Mouse (Mus musculus) urinary bladder, postnatal 14 days (tissue): ENCODE results near the gene Trio.

ENCODE experiments used
- DNase-seq: peaks from one replicate; pipeline ENCODE4 v3.0.0; 2021; ENCODE audit warnings: low spot score

The Trio gene

DNA sequence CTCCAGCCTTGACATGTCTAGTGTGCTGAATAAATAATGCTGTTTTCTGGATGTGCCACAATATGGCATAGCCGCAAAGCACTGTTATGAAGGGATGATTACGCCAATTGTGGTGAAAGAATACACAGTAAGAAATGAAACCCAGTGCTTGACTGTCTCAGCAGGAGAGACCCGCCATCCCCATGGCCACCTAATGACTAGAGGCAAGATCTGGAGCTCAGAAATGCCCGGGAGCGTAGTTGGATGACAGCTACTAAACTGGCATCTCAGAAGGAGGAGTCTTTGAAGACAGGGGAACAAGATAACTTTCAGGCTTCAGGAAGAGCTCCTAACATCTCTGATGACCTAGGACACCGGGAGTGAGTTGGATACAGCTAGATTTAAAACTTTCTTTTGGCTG is 12.0 kb upstream of the Trio start:
- no peak for DNase-seq

DNA sequence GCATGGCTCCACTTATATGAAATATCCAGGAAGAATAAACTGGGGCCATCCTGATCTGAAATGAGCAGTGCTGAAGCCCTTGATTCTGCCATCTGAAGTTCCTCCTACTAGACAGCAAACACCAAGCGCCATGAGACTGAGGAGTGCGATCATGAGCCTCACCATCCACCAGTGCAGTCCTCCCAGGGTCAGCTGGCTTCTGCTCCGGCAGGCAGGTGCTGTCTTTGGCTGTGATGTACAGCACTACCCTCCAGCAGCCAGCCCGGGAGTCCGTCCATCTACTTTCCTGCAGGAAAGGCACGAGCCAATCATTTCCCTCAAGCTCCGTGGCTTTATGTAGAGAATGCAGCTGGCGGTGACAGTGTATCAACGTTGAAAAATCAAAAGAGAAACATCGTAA is 10.0 kb upstream of the Trio start:
- no peak for DNase-seq

DNA sequence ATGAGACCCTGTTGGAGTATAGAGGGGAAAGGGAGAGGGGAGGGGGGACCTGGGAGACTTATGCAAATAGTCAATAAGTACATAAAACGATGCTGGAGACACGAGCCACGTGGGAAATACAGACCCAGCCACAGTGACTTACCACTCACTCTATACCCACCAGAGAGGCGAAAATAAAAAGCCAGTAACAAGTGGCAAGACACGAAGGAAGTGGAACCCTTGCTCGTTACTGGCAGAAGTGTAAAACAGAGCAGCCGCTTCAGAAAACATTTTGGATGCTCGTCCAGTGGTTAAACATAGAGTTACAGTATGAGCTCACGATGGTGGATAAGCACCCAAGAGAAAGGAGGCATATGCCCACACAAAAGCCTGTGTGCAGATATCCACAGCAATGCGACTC is 9.0 kb upstream of the Trio start:
- no peak for DNase-seq

DNA sequence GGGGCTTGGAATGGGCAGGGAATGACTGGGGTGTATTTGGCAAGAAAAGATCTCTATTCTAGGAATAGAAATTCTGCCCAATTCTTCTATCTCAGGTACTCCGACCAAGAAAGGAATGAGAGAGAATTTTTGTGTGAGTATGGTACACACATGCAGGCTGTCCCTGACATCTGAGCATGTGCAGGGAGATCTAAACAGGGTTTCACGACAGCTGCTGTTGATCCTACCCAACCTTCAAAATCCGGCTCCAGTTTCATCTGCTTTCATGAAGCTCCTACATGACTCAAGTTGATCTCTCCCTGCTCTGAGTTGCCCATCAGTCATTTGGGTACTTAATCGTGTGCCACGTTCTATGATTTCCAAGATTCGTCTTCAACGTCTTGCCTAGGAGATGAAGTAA is 3.7 kb upstream of the Trio start:
- no peak for DNase-seq

DNA sequence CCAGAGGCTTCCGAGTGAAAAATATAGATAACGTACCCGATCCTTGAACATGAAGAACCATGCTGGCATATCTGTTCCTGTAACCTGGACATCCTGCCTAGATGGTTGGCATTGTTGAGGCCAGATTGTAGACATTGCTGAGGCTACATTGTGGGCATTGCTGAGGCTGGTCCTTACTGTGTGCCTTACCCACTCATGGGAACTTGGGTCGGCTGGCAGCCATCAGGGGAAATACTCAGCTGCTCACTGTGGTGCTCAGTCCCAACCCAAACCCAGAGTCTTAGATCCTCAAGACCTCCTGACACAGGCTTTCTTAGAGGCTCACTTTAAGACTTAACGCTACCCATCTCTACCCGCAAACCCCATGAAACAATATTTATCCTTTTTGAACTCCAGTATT is 2.9 kb upstream of the Trio start:
- DNase-seq, result no peak

DNA sequence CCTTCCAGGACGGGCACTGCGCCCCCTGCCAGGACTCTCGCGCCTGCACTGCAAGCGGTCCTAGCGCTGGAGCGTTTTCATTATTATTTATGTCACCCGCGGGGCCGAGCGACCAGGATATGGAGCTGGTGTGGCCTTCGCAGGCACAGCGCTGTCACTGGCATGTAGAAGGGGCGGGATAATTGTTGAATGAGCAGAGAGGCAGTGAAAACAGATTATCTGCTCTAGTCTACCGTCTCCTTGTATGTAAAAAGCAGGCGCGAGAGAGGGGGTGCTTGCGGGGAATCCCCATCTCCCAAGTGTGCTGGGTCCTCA is 476 bp upstream of the Trio start:
- DNase-seq, result no peak

DNA sequence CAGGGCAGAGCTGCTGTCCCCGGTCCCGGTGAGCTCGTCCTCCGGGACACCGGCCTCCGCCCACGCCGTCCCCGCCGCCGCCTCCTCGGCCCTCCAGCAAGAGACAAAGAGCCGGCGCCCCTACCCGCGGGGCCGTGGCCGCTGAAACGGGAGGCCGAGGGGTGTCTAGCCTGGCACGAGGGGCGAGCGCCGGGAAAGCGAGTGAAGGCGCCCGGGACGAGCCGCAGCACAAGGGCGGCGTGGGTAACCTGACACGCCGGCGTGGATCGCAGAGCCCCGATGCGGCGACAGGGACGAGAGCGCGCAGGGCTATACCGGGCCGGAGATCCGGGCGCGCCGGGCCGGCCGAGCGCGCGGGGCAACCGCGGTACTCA is 696 bp downstream of the Trio start:
- DNase-seq, result peak; percentile 53

DNA sequence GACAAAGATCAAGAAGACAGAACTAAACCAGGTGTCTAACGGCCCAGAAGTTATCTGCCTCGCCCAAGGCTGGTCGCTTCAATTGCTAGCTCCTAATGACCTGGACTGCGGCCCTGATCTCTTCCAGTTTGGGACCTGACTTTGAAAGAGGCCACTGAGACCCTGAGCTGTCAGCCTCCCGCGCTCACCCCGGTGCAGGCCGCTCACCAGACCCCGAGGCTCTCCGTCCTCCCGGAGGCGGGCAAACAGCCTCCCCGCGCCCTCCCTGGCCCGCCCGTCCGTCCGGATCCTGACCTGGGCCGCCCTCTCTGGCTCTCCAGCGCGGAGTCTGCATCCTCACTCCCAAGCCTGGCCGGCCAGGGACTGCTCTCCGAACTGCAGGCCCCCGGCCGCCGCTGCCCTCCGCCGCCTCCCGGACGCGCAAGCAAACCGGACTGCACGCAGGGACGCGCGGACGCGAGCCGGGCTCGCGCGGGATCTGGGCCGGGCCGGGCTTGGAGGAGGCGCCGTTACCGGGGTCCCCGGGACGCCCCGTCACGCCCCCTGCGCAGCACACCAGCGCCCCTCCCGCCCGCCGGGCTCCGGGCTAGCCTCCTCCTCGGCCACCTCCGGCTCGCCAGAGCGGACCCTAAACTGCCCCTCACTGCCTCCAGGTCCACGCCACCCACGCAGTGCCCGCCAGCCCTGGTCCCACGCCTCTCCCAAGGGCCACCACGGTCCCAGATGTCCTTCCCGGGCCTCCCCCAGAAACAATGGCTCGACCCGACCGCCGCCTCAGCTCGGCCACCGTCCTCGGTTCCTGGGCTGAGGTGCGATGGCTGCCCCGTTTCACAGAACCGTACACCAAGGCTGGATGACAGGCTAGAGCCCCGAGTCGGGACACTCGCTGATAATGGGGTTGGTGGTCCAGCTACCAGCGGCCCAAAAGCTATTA is 1.4 kb downstream of the Trio start:
- peak; percentile 79 for DNase-seq

DNA sequence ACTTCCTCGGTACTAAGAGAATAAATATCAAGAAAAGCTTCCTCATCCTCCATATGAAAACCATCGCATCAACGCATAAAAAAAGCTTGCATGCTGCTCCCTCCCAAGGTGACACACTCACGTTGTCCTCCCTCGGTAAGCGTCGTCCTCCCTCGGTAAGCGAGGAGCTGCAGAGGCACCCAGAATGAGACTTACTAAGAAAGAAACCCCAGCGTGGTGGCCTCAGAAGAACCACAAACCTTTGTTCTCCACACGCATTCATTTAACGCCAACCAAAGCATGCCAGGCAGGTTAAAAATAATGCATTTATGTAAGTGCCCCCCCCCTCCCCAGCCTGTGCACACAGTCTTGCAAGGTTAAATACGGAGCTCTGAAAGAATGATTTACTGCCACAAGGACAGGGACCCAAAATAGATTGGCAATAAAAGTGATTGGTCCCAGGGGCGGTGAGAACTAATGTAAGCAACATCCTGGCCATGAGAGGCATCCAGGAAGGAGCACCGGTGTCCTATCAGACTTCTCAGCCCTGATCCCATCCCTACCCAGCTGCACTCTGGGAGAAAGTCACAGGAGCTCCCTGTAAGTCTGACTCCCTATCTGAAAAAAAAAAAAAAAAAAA is 3.9 kb downstream of the Trio start:
- no peak for DNase-seq

DNA sequence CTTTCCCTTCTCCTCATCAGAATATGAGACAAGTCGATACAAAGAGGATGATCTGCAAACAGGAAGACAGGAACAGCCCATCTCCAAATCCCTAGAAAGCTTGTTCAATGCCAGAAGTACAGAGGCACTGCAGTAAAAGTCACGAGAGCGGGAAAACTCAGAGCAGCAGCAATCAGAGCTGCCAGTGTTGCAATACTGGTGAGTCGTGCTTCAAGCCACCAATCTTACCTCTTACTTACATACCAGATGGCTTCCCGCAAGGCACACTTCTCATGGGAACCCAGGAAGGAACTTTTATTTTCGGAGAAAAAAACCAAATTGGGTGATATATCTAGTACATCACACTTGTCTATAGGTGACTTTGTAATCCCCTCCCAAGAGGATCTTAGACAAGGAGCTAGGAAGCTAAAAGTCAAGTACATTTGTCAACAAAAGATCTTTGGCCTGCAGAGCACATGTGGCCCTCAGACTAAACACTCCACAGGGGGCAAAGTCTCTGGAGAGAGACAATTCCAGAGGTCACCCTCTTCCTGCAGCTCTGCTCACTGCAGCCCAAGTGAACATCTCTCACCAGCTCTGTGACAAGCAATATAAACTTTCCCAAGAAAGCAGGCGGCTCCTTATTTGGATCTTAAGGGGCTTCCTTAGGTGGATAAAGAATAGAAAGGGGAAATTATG is 6.1 kb downstream of the Trio start:
- DNase-seq, result no peak

DNA sequence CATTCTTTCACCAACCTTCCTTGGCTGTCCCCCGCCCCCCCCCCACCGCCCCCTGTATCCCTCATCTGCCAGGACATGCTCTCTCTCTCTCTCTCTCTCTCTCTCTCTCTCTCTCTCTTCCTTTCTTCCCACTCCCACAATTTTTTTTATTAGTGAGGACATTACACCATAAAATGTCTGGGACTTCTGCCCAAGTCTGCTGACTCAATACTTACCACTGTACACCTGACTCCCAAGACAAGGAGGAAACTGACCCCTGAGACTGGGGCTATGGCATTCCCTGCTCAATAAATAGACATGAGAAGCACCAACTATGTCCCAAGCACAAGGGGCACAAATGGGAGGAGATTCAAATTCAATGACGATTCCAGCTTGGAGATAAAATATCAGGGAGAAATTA is 18.1 kb downstream of the Trio start:
- DNase-seq, result no peak

DNA sequence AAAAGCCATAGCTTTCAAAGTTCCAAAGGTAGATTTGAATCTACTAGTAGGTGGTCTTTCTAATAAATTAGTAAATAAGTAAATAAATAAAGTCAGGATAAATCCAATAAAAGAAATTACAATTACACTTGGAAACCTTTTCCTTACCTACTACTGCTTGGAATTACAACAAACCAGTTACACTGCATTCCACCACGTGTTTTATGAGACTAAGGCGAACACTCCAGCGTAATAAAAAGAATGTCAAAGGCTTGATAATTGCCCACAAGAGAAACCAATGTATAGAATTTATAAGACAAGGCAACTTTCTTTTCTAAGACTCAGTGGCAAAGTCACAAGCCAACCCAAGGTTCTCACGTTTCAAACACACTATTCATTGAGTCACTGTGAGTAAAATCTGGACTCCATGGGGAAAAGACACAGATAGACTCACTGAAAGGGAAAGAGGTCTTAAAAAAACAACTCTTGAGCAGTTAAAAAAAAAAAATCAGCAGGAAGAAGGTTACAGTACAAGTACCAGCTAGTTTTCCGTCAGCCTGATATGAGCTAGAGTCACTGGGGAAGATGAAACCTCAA is 21.4 kb downstream of the Trio start:
- DNase-seq, result peak; percentile 43

DNA sequence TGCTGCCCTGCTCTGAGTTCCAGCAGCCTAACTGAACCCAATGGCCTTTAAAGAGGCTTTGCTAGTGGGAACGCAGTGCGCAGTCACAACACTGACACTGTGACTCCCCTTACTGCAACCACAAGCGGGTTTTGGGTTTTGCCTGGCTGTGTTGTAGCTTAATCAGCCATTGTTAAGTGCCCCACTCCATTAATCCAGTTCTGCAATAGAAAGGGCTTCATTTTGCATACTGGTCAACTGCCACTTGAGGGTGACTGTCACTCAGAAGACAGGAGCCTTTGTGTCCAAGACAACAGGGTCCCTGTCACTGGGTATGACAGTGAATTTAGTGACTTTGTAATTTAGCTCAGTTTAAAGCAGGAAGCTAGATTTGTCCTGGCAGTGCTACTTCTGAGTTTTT is 23.1 kb downstream of the Trio start:
- no peak for DNase-seq

DNA sequence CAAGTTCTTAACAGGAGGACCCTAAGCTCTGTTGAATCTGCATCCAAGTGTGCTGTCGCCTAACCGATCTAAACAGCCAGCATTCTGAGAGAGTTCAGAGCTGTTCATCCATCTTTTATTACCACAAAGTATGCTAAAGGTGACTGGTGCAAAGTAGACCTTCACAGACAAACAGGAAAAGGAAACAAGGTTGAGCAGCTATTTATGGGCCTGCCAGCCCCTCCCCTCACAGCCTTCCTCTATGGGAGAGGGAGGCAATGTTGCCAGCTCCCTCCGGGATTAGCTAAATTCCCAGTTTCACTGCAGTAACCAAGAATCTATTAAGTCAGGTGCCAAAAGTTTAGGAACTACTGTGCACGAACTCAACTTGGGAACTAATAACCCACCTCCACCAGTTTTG is 24.3 kb downstream of the Trio start:
- no peak for DNase-seq

DNA sequence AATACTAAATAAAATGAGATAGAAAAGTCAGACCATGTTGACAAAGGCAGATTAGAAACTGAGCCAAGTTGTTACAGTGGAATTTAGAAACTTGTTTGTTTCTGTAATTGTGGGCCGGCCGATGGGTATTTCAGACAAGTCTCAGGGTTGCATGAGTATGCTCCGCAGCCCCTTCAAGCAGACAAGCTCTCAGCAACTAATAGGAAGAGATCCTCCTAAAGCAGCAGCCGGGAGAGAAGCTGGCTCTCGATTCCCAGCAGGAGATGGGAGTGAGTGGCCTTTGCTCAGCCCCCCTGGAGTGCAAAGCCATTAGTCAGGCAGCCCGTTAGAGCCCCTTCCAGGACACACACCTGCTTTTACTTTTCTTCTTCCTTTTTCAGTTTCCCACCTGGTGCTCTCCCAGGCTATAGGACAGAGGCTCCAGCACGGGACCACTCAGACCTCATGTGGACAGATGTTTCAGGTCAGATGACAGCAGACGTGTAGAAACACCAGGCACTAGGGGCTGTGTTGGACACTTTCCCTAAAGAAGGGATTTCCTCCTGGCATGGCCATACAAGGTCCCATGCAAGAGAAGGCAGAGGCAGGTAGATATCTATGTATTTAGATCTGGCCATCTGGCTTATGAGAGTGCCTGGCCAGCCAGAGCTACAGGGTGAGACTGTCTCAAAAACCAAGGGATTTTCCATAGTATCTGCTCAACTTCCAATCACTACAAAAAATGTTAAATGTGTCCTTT is 26.9 kb downstream of the Trio start:
- no peak for DNase-seq

DNA sequence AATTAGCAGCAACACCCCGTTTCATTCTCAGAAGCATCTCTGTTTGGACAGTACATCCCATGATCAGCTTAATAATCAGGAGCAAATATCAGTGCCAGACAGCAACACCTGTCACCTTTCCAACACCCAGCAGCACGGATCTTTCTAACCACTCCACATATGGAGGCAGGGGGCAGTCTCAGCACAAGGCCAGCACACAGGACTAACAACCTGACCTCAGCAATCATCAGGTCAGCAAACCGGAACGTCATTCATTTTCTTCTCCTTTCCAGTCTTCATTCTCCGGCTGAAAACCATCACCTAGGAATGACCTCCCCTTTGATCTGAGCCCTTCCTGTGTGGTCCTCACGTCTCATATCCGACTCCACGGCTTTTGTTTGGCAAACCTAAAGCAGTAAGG is 27.7 kb downstream of the Trio start:
- no peak for DNase-seq

DNA sequence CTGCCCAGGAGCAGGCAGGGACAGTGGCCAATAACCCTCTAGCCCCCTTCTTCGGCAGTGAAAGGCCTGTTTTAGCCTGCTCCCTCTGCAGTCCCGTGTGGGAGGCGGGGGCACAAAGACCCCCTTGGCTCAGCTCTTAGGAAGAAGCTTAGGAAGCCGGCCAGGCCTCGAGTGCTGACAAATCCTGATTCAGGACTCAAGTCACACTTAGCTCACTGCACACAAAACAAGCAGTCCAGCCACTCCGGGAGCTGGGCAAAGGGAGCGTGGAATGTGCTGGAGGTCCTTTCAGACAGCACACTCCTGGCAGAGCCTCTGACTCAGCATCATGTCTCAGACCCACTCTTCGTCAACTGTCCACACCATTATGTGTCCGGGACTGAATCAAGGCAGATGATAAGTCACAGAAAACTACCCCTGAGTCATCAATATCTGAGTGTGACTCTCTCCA is 28.2 kb downstream of the Trio start:
- peak; percentile 24 for DNase-seq

DNA sequence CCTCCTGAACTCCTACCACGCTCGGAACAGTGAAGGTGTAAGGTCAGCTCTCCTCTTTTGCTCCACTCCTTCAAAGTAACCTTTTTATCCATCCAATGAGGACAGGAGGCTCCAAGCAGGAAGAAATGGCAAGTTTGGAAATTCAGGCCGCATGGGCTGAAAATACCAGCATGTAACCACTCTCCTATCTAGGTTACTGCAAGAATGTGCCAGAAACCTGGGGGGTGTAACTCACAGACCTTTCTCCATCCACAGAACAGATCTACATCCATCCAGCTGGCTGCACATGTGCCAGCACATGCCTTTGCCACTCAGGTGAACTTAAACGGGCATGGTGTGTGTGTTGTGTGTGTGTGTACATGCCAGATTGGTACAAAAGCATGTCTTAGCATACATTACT is 28.9 kb downstream of the Trio start:
- no peak for DNase-seq

DNA sequence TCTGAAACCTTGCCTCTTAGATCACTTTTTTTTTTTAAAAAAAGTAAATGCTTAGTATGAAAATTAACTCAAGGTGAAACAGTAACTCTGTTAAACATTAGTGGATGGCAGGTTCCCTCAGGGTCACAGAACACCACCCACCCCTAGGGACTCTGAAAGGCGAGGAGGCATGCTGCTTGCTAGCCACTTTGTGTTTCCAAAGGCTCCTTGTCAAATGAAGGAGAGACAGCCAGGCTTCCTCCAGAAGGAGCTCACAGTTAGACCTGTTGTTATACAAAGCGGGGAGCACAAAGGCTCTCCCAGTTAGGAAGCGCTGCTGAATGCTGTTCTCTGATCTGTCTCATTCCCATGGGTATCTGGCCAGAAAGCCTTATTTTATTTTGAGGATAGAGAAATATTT is 30.2 kb downstream of the Trio start:
- DNase-seq, result no peak

DNA sequence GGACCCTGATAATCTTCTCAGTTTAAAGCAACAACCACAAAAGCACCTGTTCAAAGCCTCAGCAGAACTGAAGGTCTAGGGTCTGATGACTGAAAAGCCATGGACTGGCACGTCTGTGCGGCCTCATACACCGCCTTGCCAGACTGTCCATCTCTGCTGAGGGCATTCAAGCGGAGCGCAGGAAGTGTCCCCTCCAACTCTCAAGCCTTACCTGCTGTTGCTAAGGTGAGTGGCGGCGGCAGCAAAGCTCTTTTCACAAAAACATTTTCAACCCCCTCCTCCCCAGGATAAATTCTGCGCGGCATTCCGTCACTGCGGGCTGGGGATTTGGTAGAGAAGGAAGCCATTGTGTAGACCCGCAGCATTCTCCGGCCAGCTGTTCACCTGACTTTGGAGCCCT is 30.8 kb downstream of the Trio start:
- no peak for DNase-seq

DNA sequence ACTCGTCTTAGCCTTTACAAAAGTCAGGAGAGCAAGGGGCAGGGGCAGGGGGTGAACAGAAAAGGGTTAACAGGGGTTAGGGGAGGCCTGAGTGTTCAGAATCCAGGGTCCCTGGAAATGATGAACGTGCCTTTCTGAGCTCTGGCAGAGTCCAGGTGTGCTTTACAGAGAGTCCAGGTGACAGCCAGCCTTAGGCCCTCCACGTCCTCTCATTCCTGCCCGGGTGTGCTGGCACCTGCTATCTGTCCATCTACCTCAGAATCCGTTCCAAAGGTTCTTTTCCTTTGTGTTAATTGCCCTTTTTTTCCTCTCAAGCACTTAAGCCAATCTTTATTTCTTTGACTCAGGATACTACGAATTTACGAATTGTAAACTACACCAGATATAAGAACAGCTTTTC is 32.1 kb downstream of the Trio start:
- no peak for DNase-seq

DNA sequence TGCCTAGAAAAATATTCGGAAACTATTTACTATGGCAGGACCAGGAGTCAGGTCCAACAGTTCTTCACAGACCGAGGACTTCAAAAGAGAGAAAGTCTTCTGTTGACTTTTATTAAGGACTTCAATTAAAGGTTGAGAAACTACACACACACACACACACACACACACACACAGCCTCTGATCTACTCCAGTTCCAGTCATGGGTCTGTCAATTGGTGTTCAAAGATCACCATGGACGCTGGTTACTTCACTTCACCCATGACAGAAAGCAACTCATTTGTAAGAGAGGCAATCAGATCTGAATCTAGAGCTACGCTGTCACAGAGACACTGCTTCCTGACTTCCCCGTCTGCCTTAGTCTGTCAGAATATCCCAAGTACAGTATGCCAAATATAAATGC is 33.1 kb downstream of the Trio start:
- DNase-seq, result no peak
